ENCODE assay signal across 8 mouse cellular contexts in genomic region chr13:73310183-73310929, GRCm38 (mm10). TPM values are rescaled to one million over a fixed set of nuclear protein-coding genes. Genes with fewer than 3 reads are reported as not detected.
A peak's percentile ranks its signal among the peaks of the same experiment; 100 is the strongest.
DNase-seq lines count a peak whose midpoint lies in the region; ATAC-seq and TF ChIP-seq lines count a peak whose summit lies in the region.

No protein-coding gene starts in this region.

- H3K27ac ChIP-seq in heart, embryonic 10.5 days = peak overlapping the region; percentile 53
- no peak overlapping the region for H3K27ac ChIP-seq in heart, embryonic 12.5 days (ENCODE audit: poor library complexity, severe bottlenecking)
- no peak overlapping the region for H3K27ac ChIP-seq in kidney, embryonic 15.5 days

- peak; percentile 75 for ATAC-seq in heart, embryonic 12.5 days (ENCODE audit: insufficient number of reproducible peaks, low FRiP score)
- peak; percentile 89 for ATAC-seq in kidney, embryonic 15.5 days (replicated peaks; ENCODE audit: low FRiP score)
- ATAC-seq in megakaryocyte-erythroid progenitor cell, adult 5-6 weeks (replicated peaks; ENCODE audit: low FRiP score, low TSS enrichment, poor library complexity, severe bottlenecking) = peak; percentile 74

- H3K36me3 ChIP-seq in heart, embryonic 10.5 days = no peaks in the 10 kb centered on the region
- H3K36me3 ChIP-seq in E14TG2a.4 (ENCODE audit: insufficient read depth, low read length) = no peaks in the 10 kb centered on the region
- no peaks in the 10 kb centered on the region for H3K36me3 ChIP-seq in heart, embryonic 12.5 days
- no peaks in the 10 kb centered on the region for H3K36me3 ChIP-seq in kidney, embryonic 15.5 days

- peaks cover 16% of the 10 kb centered on the region; the same call in 1 of the 2 replicates for H3K27me3 ChIP-seq in heart, embryonic 10.5 days (ENCODE audit: insufficient read depth, poor library complexity, severe bottlenecking)
- peaks cover 21% of the 10 kb centered on the region for H3K27me3 ChIP-seq in E14TG2a.4 (ENCODE audit: insufficient read depth, low read length)
- H3K27me3 ChIP-seq in heart, embryonic 12.5 days (replicated peaks) = 0 out of 2 replicates have a peak, but pooled peaks cover 5% of the 10 kb centered on the region
- H3K27me3 ChIP-seq in kidney, embryonic 15.5 days = peaks cover 41% of the 10 kb centered on the region

- 26% methylated on average over 8 of the region's 8 CpGs for WGBS in heart, embryonic 10.5 days
- 25% methylated on average over 8 of the region's 8 CpGs for WGBS in heart, embryonic 12.5 days
- WGBS in kidney, embryonic 15.5 days = 17% methylated on average over 8 of the region's 8 CpGs

- DNase-seq in heart, embryonic 10.5 days (ENCODE audit: low spot score) = no peak
- no peak for DNase-seq in heart, adult 11 months
- peak; percentile 37 for DNase-seq in c-Kit-positive CD71-negative TER-119-negative erythroid progenitor cells, embryonic 14.5 days (ENCODE audit: low read depth)
- DNase-seq in thymus, postnatal 0 days (ENCODE audit: low spot score) = peak; percentile 41

- H3K4me1 ChIP-seq in heart, embryonic 10.5 days = peaks cover 33% of the 10 kb centered on the region
- H3K4me1 ChIP-seq in E14TG2a.4 (replicated peaks; ENCODE audit: low read depth, low read length) = peaks cover 25% of the 10 kb centered on the region
- peaks cover 24% of the 10 kb centered on the region for H3K4me1 ChIP-seq in heart, embryonic 12.5 days (replicated peaks)
- H3K4me1 ChIP-seq in kidney, embryonic 15.5 days = no peaks in the 10 kb centered on the region

- H3K4me2 ChIP-seq in heart, embryonic 12.5 days = no peak overlapping the region
- H3K4me2 ChIP-seq in kidney, embryonic 15.5 days = no peak overlapping the region

- peak; percentile 83 for TF ChIP-seq CTCF in E14TG2a.4 (conservative IDR thresholded peaks at IDR 0.05; ENCODE audit: low read length)

- H3K9ac ChIP-seq in heart, embryonic 12.5 days = no peak overlapping the region
- H3K9ac ChIP-seq in kidney, embryonic 15.5 days = no peak overlapping the region

- H3K9me3 ChIP-seq in heart, embryonic 10.5 days = no peaks in the 10 kb centered on the region
- H3K9me3 ChIP-seq in E14TG2a.4 (ENCODE audit: low read length) = no peaks in the 10 kb centered on the region
- H3K9me3 ChIP-seq in heart, embryonic 12.5 days (replicated peaks) = no peaks in the 10 kb centered on the region
- no peaks in the 10 kb centered on the region for H3K9me3 ChIP-seq in kidney, embryonic 15.5 days (replicated peaks)

- H3K4me3 ChIP-seq in heart, embryonic 10.5 days = no peak overlapping the region
- no peak overlapping the region for H3K4me3 ChIP-seq in E14TG2a.4 (replicated peaks; ENCODE audit: low read length)
- H3K4me3 ChIP-seq in heart, embryonic 12.5 days = no peak overlapping the region
- no peak overlapping the region for H3K4me3 ChIP-seq in kidney, embryonic 15.5 days (replicated peaks)

RNA-seq across cellular contexts. Expression of gene Mrpl36, which starts 18.0 kb away (rescaled TPM):
- 145 and 181 TPM in 2 replicates for polyA plus RNA-seq in heart, embryonic 10.5 days (2016; fragmentation: Nextera tagmentation; extraction: Ambion mirVana)
- 155 and 157 TPM in 2 replicates for polyA plus RNA-seq in heart, embryonic 12.5 days (2016; fragmentation: Nextera tagmentation; extraction: Ambion mirVana)
- 110 and 117 TPM in 2 replicates for polyA plus RNA-seq in kidney, embryonic 15.5 days (2015; fragmentation: Nextera tagmentation; extraction: Ambion mirVana)
- 113 and 157 TPM in 2 replicates for total RNA-seq in megakaryocyte-erythroid progenitor cell, adult 5-6 weeks (2014; fragmentation: Nextera tagmentation)
- total RNA-seq in megakaryocyte-erythroid progenitor cell, adult 5-6 weeks (2017) = 49.6 and 60.0 TPM in 2 replicates
- polyA plus RNA-seq in thymus, postnatal 0 days (2015; fragmentation: Nextera tagmentation; extraction: Ambion mirVana) = 190 and 210 TPM in 2 replicates

RNA-seq across cellular contexts. Expression of gene Ndufs6, which starts 18.0 kb away (rescaled TPM):
- polyA plus RNA-seq in heart, embryonic 10.5 days (2016; fragmentation: Nextera tagmentation; extraction: Ambion mirVana) = 499 and 600 TPM in 2 replicates
- 565 and 582 TPM in 2 replicates for polyA plus RNA-seq in heart, embryonic 12.5 days (2016; fragmentation: Nextera tagmentation; extraction: Ambion mirVana)
- polyA plus RNA-seq in kidney, embryonic 15.5 days (2015; fragmentation: Nextera tagmentation; extraction: Ambion mirVana) = 382 and 385 TPM in 2 replicates
- 239 and 338 TPM in 2 replicates for total RNA-seq in megakaryocyte-erythroid progenitor cell, adult 5-6 weeks (2014; fragmentation: Nextera tagmentation)
- total RNA-seq in megakaryocyte-erythroid progenitor cell, adult 5-6 weeks (2017) = 162 and 191 TPM in 2 replicates
- polyA plus RNA-seq in thymus, postnatal 0 days (2015; fragmentation: Nextera tagmentation; extraction: Ambion mirVana) = 405 and 440 TPM in 2 replicates

RNA-seq across cellular contexts. Expression of gene Irx4, which starts 50.1 kb away (rescaled TPM):
- 39.4 and 78.4 TPM in 2 replicates for polyA plus RNA-seq in heart, embryonic 10.5 days (2016; fragmentation: Nextera tagmentation; extraction: Ambion mirVana)
- 62.4 and 65.9 TPM in 2 replicates for polyA plus RNA-seq in heart, embryonic 12.5 days (2016; fragmentation: Nextera tagmentation; extraction: Ambion mirVana)
- polyA plus RNA-seq in kidney, embryonic 15.5 days (2015; fragmentation: Nextera tagmentation; extraction: Ambion mirVana) = 0.45 and 0.55 TPM in 2 replicates
- total RNA-seq in megakaryocyte-erythroid progenitor cell, adult 5-6 weeks (2014; fragmentation: Nextera tagmentation) = not detected in 2 replicates
- not detected in 2 replicates for total RNA-seq in megakaryocyte-erythroid progenitor cell, adult 5-6 weeks (2017)
- polyA plus RNA-seq in thymus, postnatal 0 days (2015; fragmentation: Nextera tagmentation; extraction: Ambion mirVana) = 0.25 and 0.41 TPM in 2 replicates

Comparison
In these comparisons a context has a peak if more than half of its experiments do, and no peak if none do; other contexts are left out.
1. DNase-seq: peak in c-Kit-positive CD71-negative TER-119-negative erythroid progenitor cells, embryonic 14.5 days (single experiment) and thymus, postnatal 0 days (single experiment); none in heart, embryonic 10.5 days (single experiment) and heart, adult 11 months (single experiment).
2. RNA of gene Irx4, which starts 50.1 kb away (polyA plus RNA-seq): 62.4 to 65.9 TPM in heart, embryonic 12.5 days and 39.4 to 78.4 TPM in heart, embryonic 10.5 days; 0.45 to 0.55 TPM in kidney, embryonic 15.5 days and 0.25 to 0.41 TPM in thymus, postnatal 0 days; every median in the first group is over 10 times any median in the second.
3. Peak in every context shown above with its lines, with median percentiles within 50 percentile points of each other: ATAC-seq.